Mouse (Mus musculus) stomach, postnatal 0 days (tissue): ENCODE data around the gene Abhd2. TPM values are rescaled to one million over a fixed set of nuclear protein-coding genes. Genes with fewer than 3 reads are reported as not detected.

Experiments
- ATAC-seq: fragments of 200-750 bp; cut with Nextera tagmentation; 2 replicates; pipeline ENCODE4 v1.8.0; 2017; ENCODE audit not compliant: low FRiP score, low TSS enrichment
- DNase-seq: peaks from one replicate; pipeline ENCODE4 v3.0.0-alpha.2; 2016; ENCODE audit warnings: low spot score
- H3K27ac ChIP-seq: fragments of 300-500 bp; sonication (generic); replicated peaks from 2 replicates; pipeline ENCODE4 v1.5.1; 2014; ENCODE audit warnings: mild to moderate bottlenecking, control low read depth
- H3K27me3 ChIP-seq: fragments of 300-500 bp; sonication (generic); 2 replicates; pipeline ENCODE4 v1.6.1; 2014; ENCODE audit warnings: low read length; ENCODE audit not compliant: control insufficient read depth, insufficient read depth
- H3K36me3 ChIP-seq: fragments of 300-500 bp; sonication (generic); 2 replicates; pipeline ENCODE4 v1.6.1; 2014; ENCODE audit warnings: low read length, mixed read lengths; ENCODE audit not compliant: control insufficient read depth, insufficient read depth
- H3K4me1 ChIP-seq: fragments of 300-500 bp; sonication (generic); replicated peaks from 2 replicates; pipeline ENCODE4 v1.6.1; 2014; ENCODE audit warnings: antibody characterized with exemption; ENCODE audit not compliant: control insufficient read depth, insufficient read depth
- H3K4me2 ChIP-seq: fragments of 300-500 bp; sonication (generic); replicated peaks from 2 replicates; pipeline ENCODE4 v1.6.1; 2014; ENCODE audit warnings: low read depth, mild to moderate bottlenecking, control low read depth, moderate library complexity
- H3K4me3 ChIP-seq: fragments of 300-500 bp; sonication (generic); 2 replicates; pipeline ENCODE4 v1.5.1; 2014; ENCODE audit warnings: low read depth, low read length, control low read depth
- H3K9ac ChIP-seq: fragments of 300-500 bp; sonication (generic); 2 replicates; pipeline ENCODE4 v1.6.1; 2014; ENCODE audit warnings: mild to moderate bottlenecking, low read length, control low read depth, mixed read lengths
- H3K9me3 ChIP-seq: fragments of 300-500 bp; sonication (generic); 2 replicates; pipeline ENCODE4 v1.6.1; 2016; ENCODE audit warnings: low read length; ENCODE audit not compliant: control insufficient read depth
- CTCF ChIP-seq: IDR thresholded peaks from 2 replicates; pipeline ENCODE4 v1.5.1; 2016; ENCODE audit warnings: antibody characterized with exemption, low read depth, mild to moderate bottlenecking, moderate library complexity
- EP300 ChIP-seq: optimal IDR thresholded peaks from 2 replicates; pipeline ENCODE3; 2016; ENCODE audit warnings: antibody characterized with exemption
- WGBS: fragments of 180-500 bp; shearing (Covaris S2); extraction: QIAGEN DNeasy Blood & Tissue Kit; methylation state at CpG from one replicate; pipeline ENCODE4 v1.1.7; 2014; 5-methylcytosine and 5-hydroxymethylcytosine counted together
- polyA plus RNA-seq: library from polyadenylated mRNA; unstranded; fragments of >200 nt; fragmentation: Nextera tagmentation; extraction: Ambion mirVana; gene quantifications from 2 replicates; pipeline ENCODE4 v1.2.1, GENCODE M21; 2015

Gene Abhd2
- polyA plus RNA-seq, 1 experiment from 2014 or later = 27.5 TPM

- Histone ChIP-seq H3K4me1 (peaks cover 12% of the 10 kb centered on the region), H3K9me3 (no peaks in the 10 kb centered on the region), H3K27me3 (no peaks in the 10 kb centered on the region), H3K4me3 (no peak overlapping the region), H3K27ac (peak overlapping the region; percentile 75), H3K36me3 (no peaks in the 10 kb centered on the region), H3K4me2 (no peak overlapping the region), H3K9ac (peak overlapping the region; percentile 23; the same call in 1 of the 2 replicates)
- DNase-seq (no peak), ATAC-seq (no peak; the same call in 1 of the 2 replicates)
- 39% methylated on average over 19 of the region's 19 CpGs for WGBS
- TF ChIP-seq CTCF (peak; percentile 55), EP300 (no peak)
These were observed 36.5 kb downstream of the Abhd2 start for GRCm38 (mm10) chr7:79309247-79310190.

GRCm38 (mm10) chr7:79310191-79310555 is 37.2 kb downstream of the Abhd2 start:
- ATAC-seq (0 out of 2 replicates have a peak, but pooled peaks have one; percentile 27), DNase-seq (no peak)
- Histone ChIP-seq H3K9me3 (no peaks in the 10 kb centered on the region), H3K27ac (peak overlapping the region; percentile 75), H3K27me3 (no peaks in the 10 kb centered on the region), H3K4me3 (no peak overlapping the region), H3K4me2 (no peak overlapping the region), H3K4me1 (peaks cover 12% of the 10 kb centered on the region), H3K36me3 (no peaks in the 10 kb centered on the region), H3K9ac (no peak overlapping the region)
- no peak for TF ChIP-seq EP300
- no peak for TF ChIP-seq CTCF
- WGBS = 29% methylated on average over 1 of the region's 1 CpGs

DNA sequence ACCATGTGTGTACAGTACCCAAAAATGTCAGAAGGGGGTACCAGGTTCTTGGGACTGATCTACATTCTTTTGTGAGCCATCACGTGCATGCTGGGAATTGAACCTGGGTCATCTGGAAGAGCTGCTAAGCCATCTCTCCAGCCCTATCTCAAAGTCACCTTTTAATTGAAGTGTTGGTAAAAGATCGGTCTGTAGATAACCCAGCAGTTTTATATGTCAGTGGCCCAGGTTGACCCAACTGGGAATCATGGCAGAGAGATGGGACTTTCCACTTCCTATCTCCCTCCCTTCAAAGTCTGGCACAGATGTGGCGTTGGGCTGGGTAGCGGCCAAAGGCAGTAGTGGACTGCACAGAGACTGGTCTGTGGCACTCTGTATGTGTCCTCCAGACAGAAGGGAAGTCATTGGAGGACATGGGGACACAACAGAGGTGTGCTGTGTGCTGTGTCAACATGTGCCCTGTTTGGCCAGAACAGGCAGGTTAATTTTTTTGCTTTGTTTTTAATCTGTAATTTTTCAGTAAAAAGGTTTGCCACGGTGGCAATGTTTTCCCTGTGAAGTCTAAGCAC is 38.5 kb downstream of the Abhd2 start:
- Histone ChIP-seq H3K4me3 (no peak overlapping the region), H3K27ac (peak overlapping the region; percentile 45), H3K4me2 (no peak overlapping the region), H3K9me3 (no peaks in the 10 kb centered on the region), H3K27me3 (no peaks in the 10 kb centered on the region), H3K36me3 (no peaks in the 10 kb centered on the region), H3K4me1 (peaks cover 17% of the 10 kb centered on the region), H3K9ac (no peak overlapping the region)
- TF ChIP-seq EP300 (no peak), CTCF (no peak)
- ATAC-seq = peak; percentile 48; the same call in 1 of the 2 replicates
- DNase-seq = no peak
- 78% methylated on average over 5 of the region's 5 CpGs for WGBS

GRCm38 (mm10) chr7:79312246-79312645 is 39.2 kb downstream of the Abhd2 start:
- H3K27me3 ChIP-seq = no peaks in the 10 kb centered on the region
- H3K36me3 ChIP-seq = no peaks in the 10 kb centered on the region
- no peak for DNase-seq
- H3K4me2 ChIP-seq = no peak overlapping the region
- no peak for ATAC-seq
- H3K27ac ChIP-seq = peak overlapping the region; percentile 79
- no peak for TF ChIP-seq EP300
- TF ChIP-seq CTCF = no peak
- no peaks in the 10 kb centered on the region for H3K9me3 ChIP-seq
- no peak overlapping the region for H3K4me3 ChIP-seq
- 53% methylated on average over 7 of the region's 8 CpGs for WGBS
- peak overlapping the region; percentile 45 for H3K9ac ChIP-seq
- H3K4me1 ChIP-seq = peaks cover 20% of the 10 kb centered on the region

- ATAC-seq (0 out of 2 replicates have a peak, but pooled peaks have one; percentile 4), DNase-seq (no peak)
- Histone ChIP-seq H3K4me2 (peak overlapping the region; percentile 20; the same call in 1 of the 2 replicates), H3K9ac (peak overlapping the region; percentile 27), H3K9me3 (no peaks in the 10 kb centered on the region), H3K27me3 (no peaks in the 10 kb centered on the region), H3K27ac (peak overlapping the region; percentile 79), H3K36me3 (no peaks in the 10 kb centered on the region), H3K4me3 (no peak overlapping the region), H3K4me1 (peaks cover 20% of the 10 kb centered on the region)
- 24% methylated on average over 12 of the region's 12 CpGs for WGBS
- TF ChIP-seq EP300 (no peak), CTCF (no peak)
These were observed 40.6 kb downstream of the Abhd2 start for GRCm38 (mm10) chr7:79313519-79314059.
